Mouse (Mus musculus) forebrain, embryonic 11.5 days (tissue): ENCODE data around the gene Hmga2. TPM values are rescaled to one million over a fixed set of nuclear protein-coding genes. Genes with fewer than 3 reads are reported as not detected.
"Not testable (repeated sequence)": the region's sequence is repeated elsewhere in the genome, so short reads cannot be mapped to it uniquely, and the experiment has no call there.

Experiments used
- ATAC-seq: fragments of 200-750 bp; cut with Nextera tagmentation; replicated peaks from 2 replicates; pipeline ENCODE4 v1.8.0; 2017; ENCODE audit warnings: moderate TSS enrichment; ENCODE audit not compliant: low FRiP score
- DNase-seq: peaks from one replicate; pipeline ENCODE4 v3.0.0-alpha.2; 2017; ENCODE audit warnings: low spot score
- H3K27ac ChIP-seq: fragments of 300-500 bp; sonication (generic); 2 replicates; pipeline ENCODE4 v1.5.1; 2014; ENCODE audit warnings: low read depth, low read length
- H3K27me3 ChIP-seq: fragments of 300-500 bp; sonication (generic); 2 replicates; pipeline ENCODE4 v1.6.1; 2014; ENCODE audit warnings: mild to moderate bottlenecking, low read length, mixed read lengths; ENCODE audit not compliant: control insufficient read depth, insufficient read depth
- H3K36me3 ChIP-seq: fragments of 300-500 bp; sonication (generic); 2 replicates; pipeline ENCODE4 v1.6.1; 2014; ENCODE audit warnings: mild to moderate bottlenecking, low read length, moderate library complexity, mixed read lengths; ENCODE audit not compliant: control insufficient read depth, insufficient read depth
- H3K4me1 ChIP-seq: fragments of 300-500 bp; sonication (generic); replicated peaks from 2 replicates; pipeline ENCODE4 v1.6.1; 2014; ENCODE audit warnings: low read length, mixed read lengths; ENCODE audit not compliant: control insufficient read depth, insufficient read depth
- H3K4me2 ChIP-seq: fragments of 300-500 bp; sonication (generic); 2 replicates; pipeline ENCODE4 v1.6.1; 2014; ENCODE audit warnings: low read depth, mild to moderate bottlenecking, low read length, moderate library complexity, mixed read lengths; ENCODE audit not compliant: severe bottlenecking
- H3K4me3 ChIP-seq: fragments of 300-500 bp; sonication (generic); 2 replicates; pipeline ENCODE4 v1.5.1; 2014; ENCODE audit warnings: low read depth, low read length
- H3K9ac ChIP-seq: fragments of 300-500 bp; sonication (generic); 2 replicates; pipeline ENCODE4 v1.6.1; 2014; ENCODE audit warnings: low read length
- H3K9me3 ChIP-seq: fragments of 300-500 bp; sonication (generic); 2 replicates; pipeline ENCODE4 v1.6.1; 2016; ENCODE audit warnings: low read length, mixed read lengths; ENCODE audit not compliant: control insufficient read depth
- WGBS: fragments of 180-500 bp; shearing (Covaris S2); extraction: QIAGEN DNeasy Blood & Tissue Kit; methylation state at CpG from one replicate; pipeline ENCODE4 v1.1.7; 2014; 5-methylcytosine and 5-hydroxymethylcytosine counted together
- polyA plus RNA-seq: library from polyadenylated mRNA; unstranded; fragments of >200 nt; fragmentation: Nextera tagmentation; extraction: Ambion mirVana; gene quantifications from 2 replicates; pipeline ENCODE4 v1.2.1, GENCODE M21; 2014

The Hmga2 gene
- polyA plus RNA-seq, 1 experiment from 2014 or later, result 91.9 TPM

GRCm38 (mm10) chr10:120384040-120384439 lies 92.2 kb downstream of the Hmga2 start:
- DNase-seq, result no peak
- ATAC-seq, result no peak
- Histone ChIP-seq H3K4me1 (peaks cover 20% of the 10 kb centered on the region), H3K27me3 (no peaks in the 10 kb centered on the region), H3K9me3 (no peaks in the 10 kb centered on the region), H3K27ac (no peak overlapping the region), H3K9ac (no peak overlapping the region), H3K4me3 (no peak overlapping the region), H3K4me2 (no peak overlapping the region), H3K36me3 (no peaks in the 10 kb centered on the region; the same call in 1 of the 2 replicates)
- 89% methylated on average over 7 of the region's 7 CpGs for WGBS

DNA sequence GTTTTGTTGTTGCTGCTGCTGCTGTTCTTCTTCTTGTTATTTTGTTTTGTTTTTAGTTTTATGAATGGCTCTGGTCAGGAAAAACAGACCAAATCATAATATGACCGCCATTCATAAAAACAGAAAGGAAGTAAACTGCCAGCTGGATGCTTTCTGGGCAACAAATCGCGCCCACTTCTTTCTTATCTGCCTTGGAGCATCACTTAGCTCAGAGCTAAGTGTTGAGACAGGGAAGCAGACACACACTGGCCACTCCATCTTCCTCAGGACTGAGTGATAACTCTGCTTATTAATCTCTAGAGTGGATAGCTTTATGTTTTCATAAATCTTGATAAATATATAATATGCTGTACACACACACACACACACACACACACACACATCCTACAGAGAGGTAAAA lies 98.5 kb downstream of the Hmga2 start:
- H3K4me1 ChIP-seq, result peaks cover 14% of the 10 kb centered on the region; the same call in 1 of the 2 replicates
- H3K36me3 ChIP-seq, result no peaks in the 10 kb centered on the region; the same call in 1 of the 2 replicates
- no peak overlapping the region for H3K4me2 ChIP-seq
- H3K9ac ChIP-seq, result no peak overlapping the region
- H3K27ac ChIP-seq, result peak overlapping the region; percentile 41; the same call in 1 of the 2 replicates
- no peaks in the 10 kb centered on the region for H3K9me3 ChIP-seq
- DNase-seq, result no peak
- WGBS, result 93% methylated on average over 3 of the region's 3 CpGs
- no peaks in the 10 kb centered on the region for H3K27me3 ChIP-seq
- no peak overlapping the region for H3K4me3 ChIP-seq
- no peak for ATAC-seq

- WGBS, result 24% methylated on average over 19 of the region's 19 CpGs
- peak; percentile 76 for DNase-seq
- H3K4me1 ChIP-seq, result peaks cover 14% of the 10 kb centered on the region; the same call in 1 of the 2 replicates
Observed at GRCm38 (mm10) chr10:120377327-120377752, 98.9 kb downstream of the Hmga2 start.

DNA sequence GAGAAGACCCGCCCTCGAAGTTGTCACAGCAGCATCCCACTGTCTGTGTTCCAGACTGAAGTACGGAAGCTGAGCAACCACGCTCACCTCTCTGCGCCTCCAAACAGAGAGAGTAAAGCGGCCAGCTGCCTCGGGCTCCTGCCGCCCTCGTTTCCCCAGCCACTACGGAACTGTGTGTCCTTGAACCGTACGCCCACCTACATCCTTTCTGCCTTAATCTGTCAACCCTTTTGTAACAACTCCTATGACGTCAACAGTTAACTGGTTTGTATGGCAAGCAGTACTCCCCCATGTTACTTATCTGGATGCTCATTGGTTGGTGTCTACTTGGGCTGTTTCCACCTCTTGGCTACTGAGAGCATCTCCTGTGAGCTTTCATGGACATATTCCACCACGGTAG lies 100.8 kb downstream of the Hmga2 start:
- DNase-seq (no peak), ATAC-seq (no peak; the same call in 1 of the 2 replicates)
- Histone ChIP-seq H3K9ac (no peak overlapping the region), H3K4me1 (peaks cover 14% of the 10 kb centered on the region; the same call in 1 of the 2 replicates), H3K36me3 (no peaks in the 10 kb centered on the region; the same call in 1 of the 2 replicates), H3K4me3 (no peak overlapping the region), H3K9me3 (no peaks in the 10 kb centered on the region), H3K27ac (no peak overlapping the region), H3K27me3 (no peaks in the 10 kb centered on the region), H3K4me2 (no peak overlapping the region)
- WGBS, result 87% methylated on average over 14 of the region's 14 CpGs

More at GRCm38 (mm10) chr10:120377327-120377752, 98.9 kb downstream of the Hmga2 start:
- no peak overlapping the region for H3K4me2 ChIP-seq
- no peak overlapping the region for H3K4me3 ChIP-seq
- H3K9me3 ChIP-seq, result no peaks in the 10 kb centered on the region
- ATAC-seq, result peak; percentile 85
- no peaks in the 10 kb centered on the region; the same call in 1 of the 2 replicates for H3K36me3 ChIP-seq
- H3K27me3 ChIP-seq, result no peaks in the 10 kb centered on the region
- no peak overlapping the region for H3K9ac ChIP-seq
- H3K27ac ChIP-seq, result peak overlapping the region; percentile 41; the same call in 1 of the 2 replicates

GRCm38 (mm10) chr10:120371215-120371614 lies 105.1 kb downstream of the Hmga2 start:
- Histone ChIP-seq H3K36me3 (no peaks in the 10 kb centered on the region; the same call in 1 of the 2 replicates), H3K4me1 (peaks cover 4% of the 10 kb centered on the region; the same call in 1 of the 2 replicates), H3K27me3 (no peaks in the 10 kb centered on the region), H3K27ac (no peak overlapping the region), H3K9me3 (no peaks in the 10 kb centered on the region), H3K4me3 (no peak overlapping the region), H3K4me2 (no peak overlapping the region), H3K9ac (no peak overlapping the region)
- ATAC-seq (no peak), DNase-seq (no peak)
- WGBS, result 90% methylated on average over 10 of the region's 10 CpGs

- 84% methylated on average over 21 of the region's 21 CpGs for whole genome bisulfite sequencing
- H3K4me2 ChIP-seq, result no peak overlapping the region
- no peaks in the 10 kb centered on the region for H3K27me3 ChIP-seq
- H3K9me3 ChIP-seq, result no peaks in the 10 kb centered on the region
- no peaks in the 10 kb centered on the region; the same call in 1 of the 2 replicates for H3K36me3 ChIP-seq
- no peak overlapping the region for H3K27ac ChIP-seq
- no peak overlapping the region for H3K9ac ChIP-seq
- ATAC-seq (no peak), DNase-seq (no peak)
- H3K4me1 ChIP-seq, result peaks cover 7% of the 10 kb centered on the region; the same call in 1 of the 2 replicates
- no peak overlapping the region for H3K4me3 ChIP-seq
Observed at GRCm38 (mm10) chr10:120369187-120369805, 107.0 kb downstream of the Hmga2 start.

- not testable (repeated sequence) for H3K4me1 ChIP-seq, H3K36me3 ChIP-seq, H3K9ac ChIP-seq, H3K4me2 ChIP-seq, ATAC-seq, H3K4me3 ChIP-seq, DNase-seq, H3K9me3 ChIP-seq, H3K27me3 ChIP-seq
- WGBS, result 91% methylated on average over 3 of the region's 3 CpGs
- peak overlapping the region; percentile 1; the same call in 1 of the 2 replicates for H3K27ac ChIP-seq
Observed at GRCm38 (mm10) chr10:120366173-120366592, 110.1 kb downstream of the Hmga2 start.

GRCm38 (mm10) chr10:120365380-120366172 lies 110.7 kb downstream of the Hmga2 start:
- DNase-seq (no peak), ATAC-seq (peak; percentile 51)
- H3K4me2 ChIP-seq, result no peak overlapping the region
- H3K4me3 ChIP-seq, result no peak overlapping the region
- 58% methylated on average over 24 of the region's 24 CpGs for WGBS
- no peaks in the 10 kb centered on the region for H3K9me3 ChIP-seq
- no peaks in the 10 kb centered on the region for H3K27me3 ChIP-seq
- peak overlapping the region; percentile 1; the same call in 1 of the 2 replicates for H3K27ac ChIP-seq
- H3K4me1 ChIP-seq, result peaks cover 7% of the 10 kb centered on the region; the same call in 1 of the 2 replicates
- no peaks in the 10 kb centered on the region; the same call in 1 of the 2 replicates for H3K36me3 ChIP-seq
- H3K9ac ChIP-seq, result no peak overlapping the region
